Mouse (Mus musculus) testis, adult 2 months (tissue): ENCODE measurements at regions not wholly inside any gene's neighbourhood (a gene's known extent, or its start where the extent isn't known, plus 50 kb on each side); places are given as distances from the start of the nearest gene placed in this dataset.
A peak's percentile ranks its signal among the peaks of the same experiment; 100 is the strongest.

ENCODE experiments used
- H3K27ac ChIP-seq: fragments of 200-500 bp; 2 replicates; pipeline ENCODE4 v1.5.1; 2012; ENCODE audit warnings: low read depth, low read length; ENCODE audit not compliant: control insufficient read depth, insufficient read depth
- H3K27me3 ChIP-seq: fragments of 200-500 bp; 2 replicates; pipeline ENCODE4 v1.6.1; 2012; ENCODE audit warnings: mild to moderate bottlenecking, low read length, moderate library complexity; ENCODE audit not compliant: control insufficient read depth, insufficient read depth
- H3K36me3 ChIP-seq: fragments of 200-500 bp; 2 replicates; pipeline ENCODE4 v1.6.1; 2012; ENCODE audit warnings: mild to moderate bottlenecking, low read length; ENCODE audit not compliant: control insufficient read depth, insufficient read depth
- H3K4me1 ChIP-seq: fragments of 200-500 bp; 2 replicates; pipeline ENCODE4 v1.6.1; 2012; ENCODE audit warnings: low read length; ENCODE audit not compliant: control insufficient read depth, insufficient read depth
- H3K4me3 ChIP-seq: fragments of 200-500 bp; 2 replicates; pipeline ENCODE4 v1.5.1; 2012; ENCODE audit warnings: low read depth, mild to moderate bottlenecking, low read length, moderate library complexity, mixed read lengths; ENCODE audit not compliant: control insufficient read depth
- CTCF ChIP-seq: fragments of 200-500 bp; IDR thresholded peaks from 2 replicates; pipeline ENCODE4 v1.5.1; 2012; ENCODE audit warnings: low read depth, mild to moderate bottlenecking, inconsistent platforms, low read length, moderate library complexity; ENCODE audit not compliant: control insufficient read depth, insufficient read depth, insufficient replicate concordance
- POLR2A ChIP-seq: fragments of 200-500 bp; IDR thresholded peaks from 2 replicates; pipeline ENCODE4 v1.6.1; 2012; ENCODE audit warnings: low read depth, mild to moderate bottlenecking, inconsistent platforms, low read length, moderate library complexity; ENCODE audit not compliant: control insufficient read depth

DNA sequence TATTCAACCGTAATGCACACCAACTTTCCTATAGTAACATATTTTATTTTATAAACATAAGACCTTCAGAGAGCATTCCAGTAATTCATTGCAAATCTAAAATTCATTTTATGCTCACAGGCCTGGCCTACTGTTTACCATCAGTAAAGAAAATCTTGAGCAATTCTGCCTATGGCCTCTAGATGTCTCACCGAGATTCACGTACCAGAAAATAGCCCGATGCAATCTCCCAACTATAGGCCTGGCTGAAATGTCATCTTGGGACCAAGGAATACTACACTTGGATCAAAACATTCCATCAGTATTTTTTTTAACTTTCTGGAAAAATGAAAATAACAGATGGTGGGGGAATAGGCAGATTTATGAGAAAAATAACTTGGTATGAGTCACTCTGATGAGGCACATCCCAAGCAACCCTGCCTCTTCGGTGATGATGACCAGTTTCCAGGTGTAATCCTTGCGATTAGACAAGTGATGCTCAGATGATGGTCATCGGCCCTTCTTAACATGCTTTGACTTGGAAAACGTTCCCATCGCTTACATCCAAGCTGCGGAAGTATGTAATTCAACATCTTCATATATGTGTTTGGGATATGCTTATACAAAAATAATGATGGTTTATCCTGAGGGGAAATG lies 439.9 kb downstream of the Nyap2 start:
- no peak overlapping the region for H3K4me3 ChIP-seq
- no peaks in the 10 kb centered on the region for H3K36me3 ChIP-seq
- TF ChIP-seq CTCF: no peak
- no peak for TF ChIP-seq POLR2A
- H3K27me3 ChIP-seq: no peaks in the 10 kb centered on the region
- no peaks in the 10 kb centered on the region for H3K4me1 ChIP-seq
- no peak overlapping the region for H3K27ac ChIP-seq

DNA sequence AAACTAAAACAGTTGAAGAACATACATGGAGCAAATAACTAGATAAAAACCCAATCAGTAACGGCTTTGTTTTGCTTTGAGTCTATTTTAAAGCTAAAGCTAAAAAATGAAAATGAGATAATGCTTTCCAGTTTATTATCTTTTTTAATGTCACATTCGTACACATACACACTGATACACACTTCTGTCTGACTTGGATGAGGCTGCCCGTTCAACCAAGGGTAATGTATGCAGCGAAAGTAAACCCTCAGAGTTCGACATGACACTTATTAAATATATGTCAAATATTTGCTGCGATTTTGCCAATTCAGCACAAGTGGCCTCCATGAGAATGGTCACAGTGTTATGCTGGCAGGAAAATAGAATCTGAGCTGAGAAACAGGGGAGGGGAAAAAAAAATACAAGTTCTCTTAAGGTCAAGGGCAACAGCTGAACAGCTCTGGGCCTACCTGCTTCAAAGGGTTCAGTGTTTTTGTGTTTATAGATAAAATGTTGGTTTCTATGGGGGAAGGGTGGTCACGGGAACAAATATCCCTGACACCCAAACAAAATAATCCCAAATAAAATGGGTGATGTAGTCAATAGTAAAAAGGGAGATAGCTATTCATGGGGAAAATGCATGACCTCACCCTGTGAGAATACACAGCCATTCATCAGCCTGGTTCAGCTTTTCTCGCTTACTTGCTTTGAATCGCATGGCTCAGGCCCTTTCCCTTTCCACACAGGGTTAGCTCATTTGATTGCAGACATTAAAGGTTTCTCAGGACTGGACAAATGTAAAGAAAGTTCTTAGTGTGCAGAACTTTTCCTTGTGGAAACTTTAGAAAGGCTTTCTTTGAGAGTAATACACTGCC lies 443.9 kb downstream of the Nyap2 start:
- no peaks in the 10 kb centered on the region for H3K36me3 ChIP-seq
- TF ChIP-seq CTCF: no peak
- TF ChIP-seq POLR2A: no peak
- no peaks in the 10 kb centered on the region for H3K4me1 ChIP-seq
- no peaks in the 10 kb centered on the region for H3K27me3 ChIP-seq
- no peak overlapping the region for H3K27ac ChIP-seq
- no peak overlapping the region for H3K4me3 ChIP-seq

- Histone ChIP-seq H3K27me3 (no peaks in the 10 kb centered on the region), H3K4me1 (no peaks in the 10 kb centered on the region), H3K27ac (no peak overlapping the region), H3K36me3 (no peaks in the 10 kb centered on the region), H3K4me3 (no peak overlapping the region)
- TF ChIP-seq CTCF (no peak), POLR2A (no peak)
These were observed 446.2 kb downstream of the Nyap2 start for GRCm38 (mm10) chr1:81522929-81523328.

- no peak for TF ChIP-seq POLR2A
- no peak for TF ChIP-seq CTCF
- Histone ChIP-seq H3K4me3 (no peak overlapping the region), H3K27me3 (no peaks in the 10 kb centered on the region), H3K4me1 (no peaks in the 10 kb centered on the region), H3K27ac (no peak overlapping the region), H3K36me3 (no peaks in the 10 kb centered on the region)
These were observed 449.1 kb downstream of the Nyap2 start for GRCm38 (mm10) chr1:81525821-81526220.

- Histone ChIP-seq H3K4me3 (peak overlapping the region; percentile 4; the same call in 1 of the 2 replicates), H3K4me1 (peaks cover 3% of the 10 kb centered on the region; the same call in 1 of the 2 replicates), H3K27ac (no peak overlapping the region), H3K36me3 (no peaks in the 10 kb centered on the region), H3K27me3 (no peaks in the 10 kb centered on the region)
- TF ChIP-seq POLR2A (no peak), CTCF (no peak)
These were observed 461.1 kb downstream of the Nyap2 start for GRCm38 (mm10) chr1:81537836-81538235.

- no peak overlapping the region for H3K4me3 ChIP-seq
- no peak for TF ChIP-seq POLR2A
- no peak for TF ChIP-seq CTCF
- peaks cover 3% of the 10 kb centered on the region; the same call in 1 of the 2 replicates for H3K4me1 ChIP-seq
- H3K27me3 ChIP-seq: no peaks in the 10 kb centered on the region
- H3K27ac ChIP-seq: no peak overlapping the region
- H3K36me3 ChIP-seq: no peaks in the 10 kb centered on the region
These were observed 463.0 kb downstream of the Nyap2 start for GRCm38 (mm10) chr1:81539591-81540311.

DNA sequence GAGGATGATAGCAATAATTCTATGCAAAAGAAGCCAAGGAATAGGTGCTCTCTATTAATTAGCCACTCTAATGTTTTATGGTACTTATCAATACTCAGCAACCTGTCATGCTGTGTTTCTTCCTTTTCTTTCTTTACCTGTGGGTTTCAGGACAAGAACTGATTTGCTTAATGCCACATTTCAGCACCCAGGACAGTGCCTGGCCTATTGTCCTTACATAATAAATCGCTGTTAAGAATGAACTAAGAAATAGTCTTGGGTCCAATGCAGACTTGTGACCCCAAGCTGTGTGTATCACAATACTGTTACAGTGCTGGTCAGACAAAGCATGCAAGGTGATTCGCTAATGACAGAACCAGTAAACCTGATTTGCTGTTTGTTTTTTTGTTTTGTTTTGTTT lies 472.2 kb downstream of the Nyap2 start:
- H3K4me3 ChIP-seq: no peak overlapping the region

More for the DNA sequence above, 472.2 kb downstream of the Nyap2 start:
- Histone ChIP-seq H3K36me3 (no peaks in the 10 kb centered on the region), H3K27me3 (no peaks in the 10 kb centered on the region), H3K27ac (no peak overlapping the region), H3K4me1 (no peaks in the 10 kb centered on the region)
- TF ChIP-seq CTCF: no peak
- TF ChIP-seq POLR2A: no peak
